Mouse (Mus musculus) megakaryocyte, embryonic 14.5 days (primary cell): ENCODE results near the gene Uty.

Experiments
- FLI1 ChIP-seq: IDR thresholded peaks from 2 replicates; pipeline ENCODE4 v1.6.1; 2012; ENCODE audit warnings: low read length, inconsistent platforms, mixed read lengths
- GATA1 ChIP-seq: IDR thresholded peaks from 3 replicates; pipeline ENCODE4 v1.6.1; 2012; ENCODE audit warnings: mixed read lengths, low read length, inconsistent platforms, borderline replicate concordance

- no peak for TF ChIP-seq GATA1
- TF ChIP-seq FLI1 = no peak
Observed at GRCm38 (mm10) chrY:1220001-1220400, 25.6 kb downstream of the Uty start.
